Mouse (Mus musculus) heart, postnatal 36 days (tissue): ENCODE measurements around the gene Musk. TPM values are rescaled to one million over a fixed set of nuclear protein-coding genes. Genes with fewer than 3 reads are reported as not detected.

Experiments used
- DNase-seq, 2 experiments: peaks; one replicate each; pipeline ENCODE4 v3.0.0; 2021 to 2022
- intact Hi-C: fragments of 180-260 bp; cut with DNase I; formaldehyde crosslinking; loops from one replicate; pipeline ENCODE4 v1.15.1; 2025
- total RNA-seq, 2 experiments: library from RNA; stranded (reverse); gene quantifications; 2 replicates each; pipeline ENCODE4 v1.2.3; 2021

Gene Musk
- total RNA-seq, 2 experiments from 2014 or later, result 0.69 to 0.92 TPM

DNA sequence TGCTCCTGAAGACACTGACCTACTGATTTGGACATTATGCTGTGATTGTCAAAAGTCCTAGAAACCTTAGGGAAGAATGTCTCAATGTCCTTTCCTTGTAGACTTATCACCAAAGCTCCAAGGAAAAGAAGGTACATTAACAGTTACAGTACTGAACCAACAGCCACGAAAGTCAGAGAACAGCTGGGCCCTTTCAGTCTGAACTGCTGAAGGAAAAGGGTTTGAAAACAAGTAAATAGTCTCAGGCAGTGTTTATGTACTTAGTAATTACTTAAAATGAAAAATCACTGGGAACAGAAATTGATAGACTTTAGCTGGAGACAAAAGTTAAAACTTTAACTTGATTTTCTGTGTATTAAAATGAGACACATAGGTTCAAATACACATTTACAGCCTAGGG lies 27.6 kb downstream of the Musk start:
- no peak for DNase-seq
- intact Hi-C loops, result no loop called here

GRCm38 (mm10) chr4:58314942-58315508 lies 29.3 kb downstream of the Musk start:
- intact Hi-C loops, result no loop called here
- no peak for DNase-seq

GRCm38 (mm10) chr4:58317536-58317935 lies 31.8 kb downstream of the Musk start:
- intact Hi-C loops, result no loop called here

GRCm38 (mm10) chr4:58320293-58320692 lies 34.5 kb downstream of the Musk start:
- DNase-seq, result no peak
- intact Hi-C loops, result no loop called here

More at GRCm38 (mm10) chr4:58317536-58317935, 31.8 kb downstream of the Musk start:
- DNase-seq, result no peak

DNA sequence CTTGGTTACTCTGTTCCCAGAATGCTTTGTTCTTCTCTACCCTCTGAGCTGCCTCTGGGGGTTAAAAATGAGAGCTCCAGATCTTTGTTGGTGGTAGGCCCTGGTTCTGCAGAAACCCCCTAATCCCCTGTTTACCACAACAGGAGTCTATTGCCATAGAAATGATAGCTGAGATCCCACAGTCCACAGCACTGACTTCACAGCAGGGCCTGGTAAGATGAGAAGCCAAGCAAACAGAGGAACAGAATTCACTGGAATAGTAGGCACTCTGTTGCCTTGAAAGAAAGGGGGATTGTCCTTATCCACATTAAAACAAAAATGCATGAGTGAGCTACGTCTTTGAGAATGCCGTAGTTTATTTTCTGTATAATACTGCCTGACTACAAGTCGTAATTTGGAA lies 41.0 kb downstream of the Musk start:
- intact Hi-C loops, result no loop called here
- no peak for DNase-seq

- DNase-seq, result no peak
- intact Hi-C loops, result no loop called here
These were observed 42.5 kb downstream of the Musk start for GRCm38 (mm10) chr4:58328231-58328630.

DNA sequence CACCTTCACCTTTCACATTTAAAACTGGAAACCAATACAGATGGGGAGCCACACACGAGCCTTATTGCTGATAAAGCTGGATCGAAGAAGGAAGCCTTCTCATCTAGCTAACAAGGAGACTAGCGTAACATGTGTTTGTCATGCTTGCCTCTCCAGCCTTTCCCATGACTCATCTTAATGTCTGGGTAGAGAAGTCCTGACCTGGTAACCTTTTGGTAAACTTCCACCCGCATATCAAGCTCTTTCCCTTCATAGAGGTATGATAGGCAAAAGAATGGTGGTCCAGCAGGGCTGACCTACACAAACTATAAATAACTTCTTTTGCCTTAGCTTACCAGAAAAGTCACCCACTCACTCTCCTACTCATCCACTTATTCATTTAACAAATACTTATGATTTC lies 44.3 kb downstream of the Musk start:
- no peak for DNase-seq
- intact Hi-C loops, result no loop called here

GRCm38 (mm10) chr4:58330864-58331638 lies 45.3 kb downstream of the Musk start:
- intact Hi-C loops, result no loop called here
- peak in 1 of 2 experiments; percentile 22 for DNase-seq

DNA sequence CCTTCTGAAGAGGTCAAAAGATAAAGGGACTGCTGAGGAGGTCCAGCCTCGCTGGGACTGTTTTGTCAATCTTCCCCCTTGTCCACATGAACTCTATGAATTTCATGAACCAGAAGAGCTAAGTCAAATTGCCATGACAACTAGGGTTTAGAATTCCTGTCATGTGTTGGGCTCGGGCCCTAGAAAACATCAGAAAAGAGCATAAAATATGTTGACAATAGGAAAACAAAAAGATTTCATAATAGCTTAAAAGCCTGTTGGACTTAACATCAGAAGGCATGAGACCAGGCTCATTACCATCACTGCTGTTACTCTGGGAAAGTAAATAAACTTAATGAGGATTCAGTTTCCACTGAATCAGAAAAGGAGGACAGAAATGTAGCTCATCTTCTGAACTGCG lies 46.6 kb downstream of the Musk start:
- intact Hi-C loops, result no loop called here

DNA sequence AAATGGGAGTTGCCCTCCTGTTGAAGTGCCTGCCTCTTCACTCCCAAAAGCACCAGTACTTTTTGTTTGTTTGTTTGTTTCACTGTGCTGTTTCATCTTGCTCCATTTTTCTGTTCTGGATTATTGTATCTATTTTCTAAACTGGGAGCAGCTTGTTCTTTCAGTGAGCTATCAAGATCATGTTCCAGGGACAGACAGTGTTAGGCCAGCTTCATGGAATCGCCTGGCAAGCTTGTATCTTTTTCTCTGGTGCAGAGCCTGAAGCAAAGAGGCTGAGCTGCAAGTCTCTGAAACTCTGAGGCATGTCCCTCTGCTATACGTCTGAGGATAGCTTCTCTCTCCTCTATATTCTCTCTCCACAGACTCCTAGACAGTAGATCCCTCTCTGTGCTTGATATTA lies 50.5 kb downstream of the Musk start:
- no peak for DNase-seq
- intact Hi-C loops, result no loop called here

More for the DNA sequence above, 46.6 kb downstream of the Musk start:
- DNase-seq, result no peak

DNA sequence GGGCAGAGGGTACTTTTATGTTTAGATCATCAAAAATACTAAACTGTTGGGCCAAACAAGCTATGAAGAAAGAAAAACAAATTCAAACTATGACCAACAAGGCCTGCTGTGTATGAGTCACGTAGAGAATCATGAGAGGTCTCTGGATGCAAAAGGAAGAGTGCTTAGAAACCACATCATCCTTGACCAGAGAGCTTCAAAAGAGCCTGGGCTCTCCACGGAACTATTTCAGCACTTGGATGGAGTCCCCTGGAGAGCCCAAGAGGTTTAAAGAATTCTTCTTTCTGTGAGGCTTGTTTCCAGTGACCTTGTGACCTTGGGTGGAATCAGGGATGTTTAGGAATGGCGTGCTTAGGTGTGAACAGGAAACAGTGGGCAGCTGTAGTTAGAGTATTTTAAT lies 53.5 kb downstream of the Musk start:
- intact Hi-C loops, result no loop called here

GRCm38 (mm10) chr4:58350206-58350605 lies 64.4 kb downstream of the Musk start:
- DNase-seq, result no peak
- intact Hi-C loops, result no loop called here

More for the DNA sequence above, 53.5 kb downstream of the Musk start:
- DNase-seq, result no peak

GRCm38 (mm10) chr4:58351165-58351564 lies 65.4 kb downstream of the Musk start:
- DNase-seq, result no peak
- intact Hi-C loops, result no loop called here

DNA sequence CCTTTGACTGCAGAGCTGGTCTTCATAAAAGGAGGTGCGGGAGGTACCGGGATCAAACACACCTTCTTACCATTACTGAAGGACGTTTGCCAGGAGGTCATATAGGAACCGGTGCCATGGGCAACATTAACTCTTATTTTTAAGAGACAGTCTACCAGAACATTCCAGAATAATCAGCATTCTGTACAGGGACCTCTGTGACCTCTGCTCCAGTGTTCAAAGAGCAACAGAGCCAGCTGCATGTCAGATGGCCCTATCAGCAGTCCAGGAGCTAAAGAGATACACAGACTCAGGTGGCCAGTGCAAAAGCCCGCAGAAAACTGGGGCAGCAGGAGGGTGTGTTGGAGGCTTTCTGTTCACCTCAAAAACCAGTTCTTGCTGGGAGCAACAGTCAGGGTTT lies 65.8 kb downstream of the Musk start:
- no peak for DNase-seq
- intact Hi-C loops, result no loop called here

DNA sequence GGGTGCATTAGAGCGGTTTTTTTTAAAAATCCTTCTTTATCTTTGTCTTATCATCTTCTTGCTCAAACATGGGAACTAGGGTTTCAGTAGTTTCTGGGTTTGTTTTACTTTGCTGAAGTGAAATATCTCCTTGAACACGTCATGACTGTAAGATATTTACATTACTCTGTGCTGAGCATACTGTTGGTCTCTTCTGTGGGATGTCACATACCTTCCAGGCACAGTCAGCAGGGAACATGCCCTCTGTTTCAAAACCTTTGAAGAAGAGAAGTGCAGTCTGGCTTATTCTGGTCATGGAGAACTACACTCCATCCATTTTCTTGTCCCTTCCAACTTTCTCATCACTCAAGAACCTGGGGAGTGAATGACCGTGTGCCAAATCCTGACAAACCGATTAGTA lies 73.2 kb downstream of the Musk start:
- intact Hi-C loops, result no loop called here

GRCm38 (mm10) chr4:58365321-58365720 lies 79.6 kb downstream of the Musk start:
- intact Hi-C loops, result no loop called here
- no peak for DNase-seq

More for the DNA sequence above, 73.2 kb downstream of the Musk start:
- DNase-seq, result no peak

- intact Hi-C loops, result no loop called here
- DNase-seq, result no peak
These were observed 85.3 kb downstream of the Musk start for GRCm38 (mm10) chr4:58371106-58371505.

DNA sequence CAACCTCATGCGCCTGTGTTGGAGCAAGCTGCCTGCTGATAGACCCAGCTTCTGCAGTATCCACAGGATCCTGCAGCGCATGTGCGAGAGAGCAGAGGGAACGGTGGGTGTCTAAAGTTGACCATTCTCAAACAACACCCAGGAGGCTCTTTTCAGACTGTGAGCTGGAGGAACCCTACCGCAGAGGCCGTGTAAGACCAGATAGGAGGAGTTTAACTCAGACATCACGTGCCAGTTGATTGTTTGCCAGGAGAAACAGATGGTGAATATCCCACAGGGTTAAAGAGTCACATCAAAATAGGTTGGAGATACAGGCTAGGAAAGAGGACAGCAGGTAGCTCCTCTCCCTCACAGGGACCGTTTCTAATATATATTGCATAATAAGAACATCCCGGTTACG lies 87.8 kb downstream of the Musk start:
- intact Hi-C loops, result no loop called here
- no peak for DNase-seq

- DNase-seq, result peak; percentile 32 to 52
- intact Hi-C loops, result no loop called here
These were observed 88.5 kb downstream of the Musk start for GRCm38 (mm10) chr4:58374141-58374870.

GRCm38 (mm10) chr4:58379186-58379585 lies 93.4 kb downstream of the Musk start:
- intact Hi-C loops, result no loop called here
- DNase-seq, result no peak

DNA sequence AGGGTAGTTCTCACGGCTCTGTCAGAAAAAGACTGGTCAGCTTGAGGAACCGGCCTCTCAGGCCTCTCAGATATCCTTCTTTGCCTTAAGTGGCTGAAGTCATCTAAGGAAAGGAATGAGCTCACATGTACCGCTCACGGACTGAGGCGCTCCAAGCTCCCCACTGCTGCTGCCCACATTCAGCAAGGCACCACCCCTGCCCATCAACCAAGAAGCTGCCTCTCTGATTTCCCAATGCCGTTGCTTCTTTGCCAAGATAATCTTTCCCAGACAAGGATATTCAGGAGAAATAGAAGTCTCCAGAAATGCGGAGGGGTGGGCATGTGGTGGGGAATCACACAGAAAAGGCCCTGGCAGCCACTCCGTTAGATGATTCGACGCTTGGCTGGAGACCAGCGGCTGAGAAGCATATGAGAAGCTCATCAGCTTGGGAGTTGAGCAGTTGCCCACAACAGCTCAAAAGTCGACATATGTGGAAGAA lies 115.1 kb downstream of the Musk start:
- intact Hi-C loops, result no loop called here
- peak; percentile 40 to 44 for DNase-seq
